ENCODE assay signal across 17 mouse cellular contexts in the genomic region with DNA sequence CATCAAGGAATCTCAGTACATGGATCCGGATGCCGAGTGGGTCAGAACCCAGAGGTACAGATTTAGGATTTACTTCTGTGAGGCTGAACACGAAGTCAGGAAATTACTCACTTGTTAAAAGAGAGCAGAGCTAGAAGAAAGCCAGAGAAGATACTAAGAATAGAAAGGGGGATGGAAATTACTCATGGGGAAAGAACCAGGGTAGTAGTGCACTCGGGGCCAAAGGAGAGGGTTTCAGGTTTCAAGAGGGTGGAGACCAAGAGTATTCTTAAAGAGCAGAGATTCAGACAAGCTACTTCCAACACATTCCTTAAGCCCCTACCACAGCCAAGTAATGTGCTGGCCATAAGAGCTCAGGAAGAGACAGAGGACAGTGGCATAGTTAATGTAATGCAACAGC. TPM values are rescaled to one million over a fixed set of nuclear protein-coding genes. Genes with fewer than 3 reads are reported as not detected.
DNase-seq lines count a peak whose midpoint lies in the region; ATAC-seq and TF ChIP-seq lines count a peak whose summit lies in the region.
"Had no signal": no experiment of that assay in that cellular context is flagged by ENCODE, and none has a peak within 500 bp of the region (broad histone marks: within the 10 kb centered on the region; RNA-seq: fewer than 3 reads in every experiment).

No protein-coding gene starts in this region.

- no peak for TF ChIP-seq CTCF in heart, adult 2 months (IDR thresholded peaks at IDR 0.05)

- H3K9me3 ChIP-seq in heart, embryonic 11.5 days (replicated peaks; ENCODE audit: control insufficient read depth, low read length): no peaks in the 10 kb centered on the region
- H3K9me3 ChIP-seq in lung, embryonic 16.5 days (ENCODE audit: control insufficient read depth, low read length): no peaks in the 10 kb centered on the region
- H3K9me3 ChIP-seq: limb, embryonic 13.5 days had no signal

- no peak for ATAC-seq in heart, embryonic 11.5 days (replicated peaks; ENCODE audit: insufficient number of reproducible peaks, low FRiP score, low TSS enrichment)
- peak; percentile 56 for ATAC-seq in lung, embryonic 16.5 days (ENCODE audit: low read depth)
- ATAC-seq: hindbrain, embryonic 16.5 days had no signal

- intact Hi-C loops in heart, adult 2 months (cut with DNase I): loop anchor here (2.0 kb wide), 1 partner anchor 45 kb away; no protein-coding TSS in a partner anchor

- H3K79me2 ChIP-seq in heart, adult 2 months (replicated peaks; ENCODE audit: control insufficient read depth, insufficient read depth, low read length): no peaks in the 10 kb centered on the region

- no peak overlapping the region for H3K4me3 ChIP-seq in heart, embryonic 11.5 days (ENCODE audit: low read depth, low read length)
- no peak overlapping the region for H3K4me3 ChIP-seq in heart, adult 2 months
- H3K4me3 ChIP-seq in lung, embryonic 16.5 days (ENCODE audit: low read length): no peak overlapping the region
- H3K4me3 ChIP-seq: limb, embryonic 13.5 days had no signal

- WGBS in heart, embryonic 11.5 days (ENCODE audit: insufficient replicate concordance): 19% methylated on average over 4 of the region's 4 CpGs
- WGBS in heart, adult 2 months: 3% methylated on average over 4 of the region's 4 CpGs
- 33% methylated on average over 4 of the region's 4 CpGs for WGBS in lung, embryonic 16.5 days

- peak overlapping the region; percentile 30; the same call in 1 of the 2 replicates for H3K27ac ChIP-seq in heart, embryonic 11.5 days (ENCODE audit: low read depth, low read length)
- H3K27ac ChIP-seq in heart, adult 2 months: no peak overlapping the region; the same call in 1 of the 2 replicates
- H3K27ac ChIP-seq in lung, embryonic 16.5 days (ENCODE audit: low read length): no peak overlapping the region
- H3K27ac ChIP-seq: limb, embryonic 13.5 days had no signal

- H3K4me1 ChIP-seq in heart, embryonic 11.5 days (ENCODE audit: control insufficient read depth, insufficient read depth, low read length): 0 out of 2 replicates have a peak, but pooled peaks cover 4% of the 10 kb centered on the region
- H3K4me1 ChIP-seq in heart, adult 2 months (ENCODE audit: control insufficient read depth, insufficient read depth, low read length): peaks cover 3% of the 10 kb centered on the region
- peaks cover 4% of the 10 kb centered on the region; the same call in 1 of the 2 replicates for H3K4me1 ChIP-seq in lung, embryonic 16.5 days (replicated peaks; ENCODE audit: control insufficient read depth, insufficient read depth, low read length)

- no peaks in the 10 kb centered on the region for H3K36me3 ChIP-seq in heart, embryonic 11.5 days (ENCODE audit: control insufficient read depth, insufficient read depth, low read length)
- no peaks in the 10 kb centered on the region for H3K36me3 ChIP-seq in heart, adult 2 months (ENCODE audit: control insufficient read depth, insufficient read depth, low read length)
- no peaks in the 10 kb centered on the region for H3K36me3 ChIP-seq in lung, embryonic 16.5 days (ENCODE audit: control insufficient read depth, insufficient read depth, low read length)
- H3K36me3 ChIP-seq: limb, embryonic 13.5 days had no signal

- no peak overlapping the region for H3K4me2 ChIP-seq in heart, embryonic 11.5 days
- no peak overlapping the region for H3K4me2 ChIP-seq in lung, embryonic 16.5 days (ENCODE audit: low read depth, low read length)
- H3K4me2 ChIP-seq: limb, embryonic 13.5 days had no signal

- no peak overlapping the region for H3K9ac ChIP-seq in heart, embryonic 11.5 days (ENCODE audit: low read depth, low read length)
- no peak overlapping the region for H3K9ac ChIP-seq in heart, adult 2 months (ENCODE audit: low read depth, low read length)
- H3K9ac ChIP-seq in lung, embryonic 16.5 days (ENCODE audit: low read length): no peak overlapping the region
- H3K9ac ChIP-seq: limb, embryonic 13.5 days had no signal

- no peaks in the 10 kb centered on the region for H3K27me3 ChIP-seq in heart, embryonic 11.5 days (ENCODE audit: control insufficient read depth, insufficient read depth, low read length)
- no peaks in the 10 kb centered on the region for H3K27me3 ChIP-seq in heart, adult 2 months (ENCODE audit: control insufficient read depth, insufficient read depth, low read length)
- H3K27me3 ChIP-seq in lung, embryonic 16.5 days (ENCODE audit: control insufficient read depth, insufficient read depth, low read depth, low read length): no peaks in the 10 kb centered on the region
- H3K27me3 ChIP-seq: limb, embryonic 13.5 days had no signal

- TF ChIP-seq POLR2A in heart, adult 2 months (IDR thresholded peaks at IDR 0.05; ENCODE audit: insufficient read depth, low read depth, low read length): no peak

- DNase-seq in heart, adult 2 months: no peak
- DNase-seq in lung, postnatal 25 days (ENCODE audit: low spot score): no peak
- peak; percentile 49 for DNase-seq in ZHBTc4 (ENCODE audit: low read depth, low spot score)
- DNase-seq in mesoderm, embryonic 11.5 days (ENCODE audit: low read depth, low spot score): peak; percentile 7
- DNase-seq in ovary, adult 18-20 months (ENCODE audit: low spot score): no peak
- DNase-seq in right cerebral cortex, adult 2 months (ENCODE audit: low spot score in 2 of 2): no peak
- DNase-seq: adrenal gland, postnatal 36 days; cerebellum, postnatal 14 days; right cerebral cortex, adult 18-20 months had no signal

- no peak for TF ChIP-seq EP300 in heart, adult 2 months (IDR thresholded peaks at IDR 0.05; ENCODE audit: insufficient read depth, low read depth, low read length)

RNA-seq across cellular contexts. Expression of gene Trim69, which starts 1.0 kb away (rescaled TPM):
- polyA plus RNA-seq in heart, embryonic 11.5 days (2014; fragmentation: Nextera tagmentation; extraction: Ambion mirVana): 0.14 TPM in 1 of 2 replicates, not detected in the other
- total RNA-seq in heart, adult 2 months (2021): not detected
- polyA plus RNA-seq in heart, adult 2 months (2012; rRNA removed): 0.15 TPM in 1 of 2 replicates, not detected in the other
- 0.11 TPM in 1 of 2 replicates, not detected in the other for polyA plus RNA-seq in lung, embryonic 16.5 days (2015; fragmentation: Nextera tagmentation; extraction: Ambion mirVana)
- total RNA-seq: gastrocnemius, adult 18-20 months; layer of hippocampus, postnatal 14 days; megakaryocyte progenitor cell, adult 5-6 weeks had no signal
- polyA plus RNA-seq: limb, embryonic 13.5 days; neural tube, embryonic 11.5 days had no signal

RNA-seq across cellular contexts. Expression of gene B2m, which starts 14.1 kb away (rescaled TPM):
- polyA plus RNA-seq in heart, embryonic 11.5 days (2014; fragmentation: Nextera tagmentation; extraction: Ambion mirVana): 224 and 240 TPM in 2 replicates
- total RNA-seq in heart, adult 2 months (2021): 100 to 1,000 TPM; 201 to 240 TPM
- polyA plus RNA-seq in heart, adult 2 months (2012; rRNA removed): 400 and 574 TPM in 2 replicates
- 408 and 412 TPM in 2 replicates for polyA plus RNA-seq in lung, embryonic 16.5 days (2015; fragmentation: Nextera tagmentation; extraction: Ambion mirVana)

RNA-seq across cellular contexts. Expression of gene Patl2, which starts 24.4 kb away (rescaled TPM):
- not detected in 2 replicates for polyA plus RNA-seq in heart, embryonic 11.5 days (2014; fragmentation: Nextera tagmentation; extraction: Ambion mirVana)
- total RNA-seq in heart, adult 2 months (2021): not detected
- polyA plus RNA-seq in heart, adult 2 months (2012; rRNA removed): not detected in 2 replicates
- not detected in 2 replicates for polyA plus RNA-seq in lung, embryonic 16.5 days (2015; fragmentation: Nextera tagmentation; extraction: Ambion mirVana)
- total RNA-seq: adrenal gland, postnatal 36 days; gastrocnemius, adult 18-20 months had no signal
- polyA plus RNA-seq: limb, embryonic 13.5 days; neural tube, embryonic 11.5 days had no signal

RNA-seq across cellular contexts. Expression of gene Terb2, which starts 24.5 kb away (rescaled TPM):
- polyA plus RNA-seq in heart, embryonic 11.5 days (2014; fragmentation: Nextera tagmentation; extraction: Ambion mirVana): not detected in 2 replicates
- not detected for total RNA-seq in heart, adult 2 months (2021)
- not detected in 2 replicates for polyA plus RNA-seq in heart, adult 2 months (2012; rRNA removed)
- polyA plus RNA-seq in lung, embryonic 16.5 days (2015; fragmentation: Nextera tagmentation; extraction: Ambion mirVana): not detected in 2 replicates
- total RNA-seq: adrenal gland, postnatal 36 days; gastrocnemius, adult 18-20 months; layer of hippocampus, postnatal 14 days; megakaryocyte progenitor cell, adult 5-6 weeks had no signal
- polyA plus RNA-seq: hindbrain, embryonic 16.5 days; limb, embryonic 13.5 days; neural tube, embryonic 11.5 days had no signal

RNA-seq across cellular contexts. Expression of gene Spg11, which starts 43.4 kb away (rescaled TPM):
- 7.0 and 7.7 TPM in 2 replicates for polyA plus RNA-seq in heart, embryonic 11.5 days (2014; fragmentation: Nextera tagmentation; extraction: Ambion mirVana)
- 10 to 100 TPM; 10.8 to 11.3 TPM for total RNA-seq in heart, adult 2 months (2021)
- 3.8 and 6.7 TPM in 2 replicates for polyA plus RNA-seq in heart, adult 2 months (2012; rRNA removed)
- 8.9 and 9.5 TPM in 2 replicates for polyA plus RNA-seq in lung, embryonic 16.5 days (2015; fragmentation: Nextera tagmentation; extraction: Ambion mirVana)

Comparison
In these comparisons a context has a peak if more than half of its experiments do, and no peak if none do; other contexts are left out.
1. DNase-seq: peak in ZHBTc4 (single experiment) and mesoderm, embryonic 11.5 days (single experiment); none in heart, adult 2 months (0 of 2), lung, postnatal 25 days (single experiment), ovary, adult 18-20 months (single experiment) and right cerebral cortex, adult 2 months (0 of 2).